Mouse (Mus musculus) liver, adult 10 weeks (tissue): ENCODE results near the gene Nuf2. TPM values are rescaled to one million over a fixed set of nuclear protein-coding genes. Genes with fewer than 3 reads are reported as not detected.

ENCODE experiments used
- polyA plus RNA-seq: library from polyadenylated mRNA; stranded (reverse); fragments of 350-450 nt; fragmentation: Illumina TruSeq; extraction: RNeasy Lipid Tissue Mini Kit (QIAGEN cat#74804); gene quantifications from one replicate; pipeline ENCODE4 v1.2.3, GENCODE M21; 2014; ENCODE audit warnings: low read depth, low replicate concordance

Nuf2 gene
- polyA plus RNA-seq, result 0.24 TPM

DNA sequence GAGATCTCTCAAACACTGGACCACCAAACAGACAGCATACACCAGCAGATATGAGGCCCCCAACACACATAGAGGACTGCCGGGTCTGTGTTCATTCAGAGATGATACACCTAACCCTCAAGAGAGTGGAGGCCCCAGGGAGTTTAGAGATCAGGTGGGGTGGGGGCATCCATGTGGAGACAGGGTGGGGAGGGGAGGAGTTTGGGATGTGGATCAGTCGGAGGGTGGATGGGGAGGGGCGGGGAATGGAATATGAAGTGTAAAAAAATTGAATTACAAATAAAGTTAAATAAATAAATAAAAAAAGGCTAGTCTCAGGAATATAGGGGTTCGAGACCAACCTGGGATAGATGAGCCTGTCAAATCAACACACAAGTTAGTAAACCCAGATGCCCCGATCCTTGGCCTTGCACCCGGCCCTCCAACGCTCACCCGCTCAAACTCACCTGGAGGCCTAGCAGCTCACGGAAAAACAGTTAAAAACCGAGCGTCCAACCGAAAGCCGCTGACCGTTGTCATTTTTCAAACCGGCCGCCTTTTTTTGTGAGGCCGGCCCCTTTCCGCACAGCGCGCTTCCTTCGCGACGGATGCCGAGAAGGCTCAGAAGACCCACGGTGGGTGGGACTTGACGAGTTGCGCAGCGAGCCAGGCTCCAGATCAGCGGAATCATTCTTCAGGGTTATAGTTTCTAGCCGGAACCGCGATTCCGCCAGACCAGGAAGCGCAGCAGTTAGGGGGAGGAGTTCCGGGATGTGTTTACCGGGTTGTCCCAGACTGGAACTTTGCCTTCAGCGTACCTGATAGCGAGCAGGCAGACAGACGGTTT lies at the start of gene Nuf2:
Gene Nuf2, minus strand, starts transcription at position 589 of the 826 bp plus-strand sequence.

Other genes with a start within 250 kb of the Nuf2 start
- 50.6 TPM for gene Rgs5, start 124.0 kb upstream of the Nuf2 start, polyA plus RNA-seq
- 1.2 TPM for gene Rgs4, start 216.2 kb upstream of the Nuf2 start, polyA plus RNA-seq